Mouse (Mus musculus) T-cell, adult 2 months (primary cell): ENCODE data around the gene Smap2.

ENCODE experiments used
- DNase-seq: peaks from one replicate; pipeline ENCODE4 v3.0.0; 2022; ENCODE audit warnings: low spot score

The Smap2 gene

GRCm38 (mm10) chr4:120974711-120975427, 42.2 kb downstream of the Smap2 start:
- DNase-seq: no peak

- DNase-seq: no peak
Observed at GRCm38 (mm10) chr4:120971842-120972241, 45.2 kb downstream of the Smap2 start.

GRCm38 (mm10) chr4:120969382-120970146, 47.5 kb downstream of the Smap2 start:
- peak; percentile 29 for DNase-seq

GRCm38 (mm10) chr4:120968486-120968885, 48.6 kb downstream of the Smap2 start:
- DNase-seq: no peak

GRCm38 (mm10) chr4:120955586-120955985, 61.5 kb downstream of the Smap2 start:
- DNase-seq: no peak

GRCm38 (mm10) chr4:120953667-120954066, 63.4 kb downstream of the Smap2 start:
- no peak for DNase-seq

GRCm38 (mm10) chr4:120953038-120953437, 64.0 kb downstream of the Smap2 start:
- no peak for DNase-seq

GRCm38 (mm10) chr4:120952163-120952562, 64.9 kb downstream of the Smap2 start:
- no peak for DNase-seq

GRCm38 (mm10) chr4:120951428-120951973, 65.5 kb downstream of the Smap2 start, which contains the start of gene Zfp69:
Gene Zfp69 (minus strand): TSS chr4:120951699.
- DNase-seq: peak; percentile 86

GRCm38 (mm10) chr4:120950763-120951427, 66.2 kb downstream of the Smap2 start:
- DNase-seq: no peak

- no peak for DNase-seq
Observed at GRCm38 (mm10) chr4:120948938-120949337, 68.1 kb downstream of the Smap2 start.

GRCm38 (mm10) chr4:120935006-120935405, 82.0 kb downstream of the Smap2 start:
- DNase-seq: no peak

- no peak for DNase-seq
Observed at GRCm38 (mm10) chr4:120930736-120931135, 86.3 kb downstream of the Smap2 start.

GRCm38 (mm10) chr4:120928686-120929085, 88.4 kb downstream of the Smap2 start:
- no peak for DNase-seq

- DNase-seq: peak; percentile 67
Observed at GRCm38 (mm10) chr4:120925386-120925785, 91.7 kb downstream of the Smap2 start.

- DNase-seq: peak; percentile 95
Observed at GRCm38 (mm10) chr4:120924554-120925299, 92.3 kb downstream of the Smap2 start, which contains the start of gene Exo5. Gene Exo5 (minus strand): TSS chr4:120925017.

GRCm38 (mm10) chr4:120921461-120921860, 95.6 kb downstream of the Smap2 start:
- no peak for DNase-seq
